Mouse (Mus musculus) heart, adult 2 months (tissue): ENCODE measurements around the gene Crybg1. TPM values are rescaled to one million over a fixed set of nuclear protein-coding genes. Genes with fewer than 3 reads are reported as not detected.
A peak's percentile ranks its signal among the peaks of the same experiment; 100 is the strongest.

Source experiments
- DNase-seq, 2 experiments: peaks; one replicate each; pipeline ENCODE4 v3.0.0; 2021
- H3K27ac ChIP-seq: fragments of 200-600 bp; 2 replicates; pipeline ENCODE4 v1.8.1; 2022
- H3K27me3 ChIP-seq: fragments of 200-500 bp; 2 replicates; pipeline ENCODE4 v1.6.1; 2012; ENCODE audit warnings: mild to moderate bottlenecking, low read length, inconsistent platforms, mixed read lengths; ENCODE audit not compliant: control insufficient read depth, insufficient read depth
- H3K36me3 ChIP-seq: fragments of 200-500 bp; 2 replicates; pipeline ENCODE4 v1.6.1; 2012; ENCODE audit warnings: low read length, inconsistent platforms; ENCODE audit not compliant: control insufficient read depth, insufficient read depth
- H3K4me1 ChIP-seq: fragments of 200-500 bp; 2 replicates; pipeline ENCODE4 v1.6.1; 2011; ENCODE audit warnings: low read length; ENCODE audit not compliant: control insufficient read depth, insufficient read depth
- H3K4me3 ChIP-seq: fragments of 200-600 bp; 2 replicates; pipeline ENCODE4 v1.8.1; 2022
- H3K79me2 ChIP-seq: fragments of 200-500 bp; replicated peaks from 2 replicates; pipeline ENCODE4 v1.6.1; 2012; ENCODE audit warnings: mild to moderate bottlenecking, inconsistent platforms, low read length, moderate library complexity, mixed read lengths; ENCODE audit not compliant: control insufficient read depth, insufficient read depth
- H3K9ac ChIP-seq: fragments of 200-500 bp; 2 replicates; pipeline ENCODE4 v1.6.1; 2012; ENCODE audit warnings: low read depth, mild to moderate bottlenecking, control low read depth, inconsistent platforms, low read length, mixed read lengths
- CTCF ChIP-seq: fragments of 200-600 bp; IDR thresholded peaks from 2 replicates; pipeline ENCODE4 v1.8.1; 2022; ENCODE audit warnings: antibody characterized with exemption, mild to moderate bottlenecking, moderate library complexity
- EP300 ChIP-seq: fragments of 200-500 bp; IDR thresholded peaks from 2 replicates; pipeline ENCODE4 v1.6.1; 2011; ENCODE audit warnings: low read depth, low read length, control low read depth; ENCODE audit not compliant: insufficient read depth
- POLR2A ChIP-seq: fragments of 200-500 bp; IDR thresholded peaks from 2 replicates; pipeline ENCODE4 v1.6.1; 2011; ENCODE audit warnings: mild to moderate bottlenecking, low read depth, low read length, control low read depth; ENCODE audit not compliant: insufficient read depth
- WGBS: fragments of 180-500 bp; shearing (Covaris S2); methylation state at CpG from one replicate; pipeline ENCODE4 v1.1.7; 2018; 5-methylcytosine and 5-hydroxymethylcytosine counted together
- intact Hi-C: fragments of 180-260 bp; cut with DNase I; formaldehyde crosslinking; loops from one replicate; pipeline ENCODE4 v1.15.1; 2025
- polyA plus RNA-seq: library from polyadenylated mRNA; depleted of rRNA; stranded (reverse); fragments of >200 nt; gene quantifications from 2 replicates; pipeline ENCODE4 v1.2.3, GENCODE M21; 2012
- total RNA-seq, 2 experiments: library from RNA; stranded (reverse); gene quantifications; 2 replicates each; pipeline ENCODE4 v1.2.3; 2021

The Crybg1 gene
- total and polyA plus RNA-seq, 3 experiments: 1.1 to 2.9 (median 2.8) TPM

GRCm38 (mm10) chr10:44044727-44045126 lies 103.9 kb downstream of the Crybg1 start:
- Histone ChIP-seq H3K4me3 (no peak overlapping the region), H3K4me1 (no peaks in the 10 kb centered on the region), H3K79me2 (no peaks in the 10 kb centered on the region), H3K9ac (no peak overlapping the region), H3K27ac (no peak overlapping the region), H3K27me3 (no peaks in the 10 kb centered on the region), H3K36me3 (no peaks in the 10 kb centered on the region)
- no peak for DNase-seq
- TF ChIP-seq EP300: no peak
- peak; percentile 31; the same call in 1 of the 2 replicates for TF ChIP-seq CTCF
- 56% methylated on average over 4 of the region's 4 CpGs for WGBS
- intact Hi-C loops: no loop called here

GRCm38 (mm10) chr10:44043630-44044029 lies 105.0 kb downstream of the Crybg1 start:
- 61% methylated on average over 7 of the region's 7 CpGs for WGBS
- intact Hi-C loops: no loop called here
- no peak overlapping the region for H3K4me3 ChIP-seq

GRCm38 (mm10) chr10:44039185-44039584 lies 109.5 kb downstream of the Crybg1 start:
- Histone ChIP-seq H3K27me3 (no peaks in the 10 kb centered on the region), H3K36me3 (no peaks in the 10 kb centered on the region), H3K9ac (no peak overlapping the region), H3K27ac (no peak overlapping the region), H3K4me1 (no peaks in the 10 kb centered on the region), H3K4me3 (no peak overlapping the region), H3K79me2 (no peaks in the 10 kb centered on the region)
- DNase-seq: no peak
- 87% methylated on average over 2 of the region's 2 CpGs for WGBS
- TF ChIP-seq CTCF: no peak
- TF ChIP-seq POLR2A: no peak
- TF ChIP-seq EP300: no peak
- intact Hi-C loops: no loop called here

More at GRCm38 (mm10) chr10:44043630-44044029, 105.0 kb downstream of the Crybg1 start:
- TF ChIP-seq EP300 (no peak), CTCF (no peak), POLR2A (no peak)
- H3K27me3 ChIP-seq: no peaks in the 10 kb centered on the region
- no peak for DNase-seq
- H3K27ac ChIP-seq: no peak overlapping the region
- H3K36me3 ChIP-seq: no peaks in the 10 kb centered on the region
- no peaks in the 10 kb centered on the region for H3K4me1 ChIP-seq
- H3K79me2 ChIP-seq: no peaks in the 10 kb centered on the region
- H3K9ac ChIP-seq: no peak overlapping the region

- Histone ChIP-seq H3K4me1 (no peaks in the 10 kb centered on the region), H3K27ac (no peak overlapping the region), H3K4me3 (no peak overlapping the region), H3K9ac (no peak overlapping the region), H3K36me3 (no peaks in the 10 kb centered on the region), H3K79me2 (no peaks in the 10 kb centered on the region), H3K27me3 (no peaks in the 10 kb centered on the region)
- no peak for TF ChIP-seq EP300
- TF ChIP-seq CTCF: no peak
- no peak for TF ChIP-seq POLR2A
- DNase-seq: peak in 1 of 2 experiments; percentile 4
- WGBS: 35% methylated on average over 11 of the region's 11 CpGs
- intact Hi-C loops: no loop called here
Observed at GRCm38 (mm10) chr10:44037918-44038544, 110.6 kb downstream of the Crybg1 start.

- Histone ChIP-seq H3K79me2 (no peaks in the 10 kb centered on the region), H3K27ac (no peak overlapping the region), H3K4me1 (no peaks in the 10 kb centered on the region), H3K4me3 (no peak overlapping the region), H3K9ac (no peak overlapping the region), H3K36me3 (no peaks in the 10 kb centered on the region), H3K27me3 (no peaks in the 10 kb centered on the region)
- intact Hi-C loops: no loop called here
- DNase-seq: no peak
- 69% methylated on average over 3 of the region's 3 CpGs for WGBS
- TF ChIP-seq CTCF: no peak
- TF ChIP-seq EP300: no peak
- TF ChIP-seq POLR2A: no peak
Observed at GRCm38 (mm10) chr10:44029566-44029965, 119.1 kb downstream of the Crybg1 start.

GRCm38 (mm10) chr10:44027226-44027625 lies 121.4 kb downstream of the Crybg1 start:
- 38% methylated on average over 1 of the region's 1 CpGs for WGBS
- Histone ChIP-seq H3K4me1 (no peaks in the 10 kb centered on the region), H3K36me3 (no peaks in the 10 kb centered on the region), H3K4me3 (no peak overlapping the region), H3K27me3 (no peaks in the 10 kb centered on the region), H3K27ac (no peak overlapping the region), H3K79me2 (no peaks in the 10 kb centered on the region), H3K9ac (no peak overlapping the region)
- TF ChIP-seq CTCF: no peak
- TF ChIP-seq EP300: no peak
- TF ChIP-seq POLR2A: no peak
- intact Hi-C loops: no loop called here
- DNase-seq: no peak
